Mouse (Mus musculus) small intestine, adult 2 months (tissue): ENCODE results near the gene Scrn1.

Experiments
- CTCF ChIP-seq: fragments of 200-500 bp; IDR thresholded peaks from 2 replicates; pipeline ENCODE4 v1.5.1; 2012; ENCODE audit warnings: low read depth, mild to moderate bottlenecking, control low read depth, inconsistent platforms, low read length, moderate library complexity, mixed read lengths; ENCODE audit not compliant: insufficient replicate concordance, insufficient read length; ENCODE audit errors: extremely low read depth
- POLR2A ChIP-seq: fragments of 200-500 bp; IDR thresholded peaks from 2 replicates; pipeline ENCODE4 v1.6.1; 2012; ENCODE audit warnings: low read depth, mild to moderate bottlenecking, control low read depth, inconsistent platforms, low read length, moderate library complexity

DNA sequence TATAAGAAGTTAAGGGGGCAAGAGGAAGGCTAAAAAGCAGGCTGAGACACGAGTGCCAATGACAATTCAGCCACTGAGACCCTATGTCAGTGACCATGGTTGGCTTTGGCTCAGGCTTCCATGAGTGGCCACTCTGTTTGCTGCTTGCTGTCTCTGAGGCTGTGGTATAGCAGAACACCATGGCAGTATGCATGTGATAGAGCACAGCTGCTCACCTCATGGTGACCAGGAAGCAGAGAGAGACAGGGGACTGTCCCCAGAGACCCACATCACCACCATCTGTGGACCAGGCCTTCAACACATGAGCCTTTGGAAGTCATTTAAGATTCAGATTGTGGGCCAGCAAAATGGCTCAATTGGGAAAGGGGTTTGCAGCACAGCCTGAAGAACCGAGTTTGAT lies 22.6 kb downstream of the Scrn1 start:
- TF ChIP-seq POLR2A (no peak), CTCF (no peak)
